Mouse (Mus musculus): Measurements from ENCODE around the gene Tram2.

The Tram2 gene

DNA sequence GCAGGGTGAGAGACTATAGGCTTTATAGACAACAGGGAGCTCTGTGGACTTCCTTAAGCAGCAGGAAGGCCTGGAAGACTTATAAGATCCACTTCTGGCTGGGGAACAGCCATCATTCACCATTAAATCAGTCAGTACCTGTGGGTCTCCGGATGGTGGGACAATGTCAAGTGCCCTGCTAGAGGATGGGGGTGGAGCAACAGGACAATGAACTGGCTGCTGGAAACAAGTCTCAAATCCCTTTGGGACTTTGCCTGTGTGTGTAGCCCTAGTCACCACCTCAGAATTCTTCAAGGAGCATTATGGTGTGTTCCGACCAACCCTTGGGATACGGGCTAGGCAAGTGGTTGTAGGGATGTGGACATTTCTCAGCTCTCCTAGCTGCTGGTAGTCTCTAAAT lies 55.9 kb downstream of the Tram2 start:
- DNase-seq (ENCODE audit: low read depth in 1 of 2, low spot score in 2 of 2): no peak

DNA sequence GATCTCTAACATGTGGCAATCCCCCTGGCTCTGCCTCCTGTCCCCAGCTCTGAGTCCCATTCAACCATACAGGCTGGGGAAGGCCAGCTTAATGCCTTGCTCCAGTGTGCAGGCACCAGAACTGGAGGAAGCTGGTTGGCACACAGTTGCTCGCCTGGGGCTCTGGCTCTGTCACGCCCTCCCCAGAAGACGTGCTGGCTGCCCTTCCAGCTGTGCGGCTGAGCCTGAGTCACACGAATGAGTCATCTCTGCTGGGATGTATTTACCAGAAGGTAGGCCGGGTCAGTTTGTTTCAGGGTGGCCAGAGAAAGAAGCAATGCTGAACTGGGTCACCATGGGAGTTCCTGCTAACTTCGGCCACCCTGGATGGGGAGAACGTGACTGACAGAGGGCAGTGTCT lies 64.6 kb downstream of the Tram2 start:
- DNase-seq (ENCODE audit: low read depth in 1 of 2, low spot score in 2 of 2): peak; percentile 39 to 43

DNA sequence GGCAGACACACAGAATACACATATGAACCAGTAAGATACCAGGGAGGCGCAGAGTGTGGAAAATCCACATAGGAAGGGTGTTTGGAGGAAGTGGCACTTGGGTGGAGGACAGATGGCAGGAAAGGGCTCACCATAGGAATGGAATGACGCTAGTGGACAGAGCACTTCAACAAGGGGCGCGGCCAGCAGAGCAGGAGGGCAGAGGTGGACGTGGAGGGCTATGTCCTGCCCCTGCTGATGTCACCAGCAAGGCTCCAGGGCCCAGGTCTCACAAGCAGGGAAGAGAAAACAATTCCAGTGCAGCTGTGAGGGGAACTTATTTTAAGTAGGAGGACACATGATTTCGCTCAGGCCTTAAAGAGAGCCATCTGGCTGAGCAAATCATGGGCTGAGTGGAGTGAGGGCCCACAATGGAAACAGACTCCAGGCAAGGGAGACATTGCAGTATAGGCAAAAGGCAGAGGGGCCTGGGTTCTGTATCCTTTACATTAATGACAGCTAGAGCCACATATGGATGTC lies 68.7 kb downstream of the Tram2 start:
- no peak for DNase-seq (ENCODE audit: low read depth in 1 of 2, low spot score in 2 of 2)

DNA sequence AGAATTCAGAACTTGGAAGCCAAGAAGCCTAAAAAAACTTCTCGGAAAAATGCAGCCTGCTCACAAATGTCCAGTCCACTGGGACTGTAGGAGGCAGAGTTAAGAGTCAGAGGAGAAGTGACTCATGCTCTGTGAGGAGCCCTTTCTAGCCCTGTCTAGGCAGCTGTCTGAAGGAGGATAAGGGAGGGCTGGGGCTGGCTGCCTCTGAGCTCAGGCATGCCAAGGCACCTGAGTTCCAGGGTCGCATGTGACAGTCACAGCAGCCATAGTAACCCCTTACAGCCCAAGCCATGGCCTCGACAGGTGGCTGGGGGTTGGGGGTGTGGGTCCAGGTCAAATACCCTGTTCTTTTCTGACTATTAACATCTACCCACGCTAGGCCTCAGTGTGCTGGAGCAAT lies 70.1 kb downstream of the Tram2 start:
- no peak for DNase-seq (ENCODE audit: low read depth in 1 of 2, low spot score in 2 of 2)

DNA sequence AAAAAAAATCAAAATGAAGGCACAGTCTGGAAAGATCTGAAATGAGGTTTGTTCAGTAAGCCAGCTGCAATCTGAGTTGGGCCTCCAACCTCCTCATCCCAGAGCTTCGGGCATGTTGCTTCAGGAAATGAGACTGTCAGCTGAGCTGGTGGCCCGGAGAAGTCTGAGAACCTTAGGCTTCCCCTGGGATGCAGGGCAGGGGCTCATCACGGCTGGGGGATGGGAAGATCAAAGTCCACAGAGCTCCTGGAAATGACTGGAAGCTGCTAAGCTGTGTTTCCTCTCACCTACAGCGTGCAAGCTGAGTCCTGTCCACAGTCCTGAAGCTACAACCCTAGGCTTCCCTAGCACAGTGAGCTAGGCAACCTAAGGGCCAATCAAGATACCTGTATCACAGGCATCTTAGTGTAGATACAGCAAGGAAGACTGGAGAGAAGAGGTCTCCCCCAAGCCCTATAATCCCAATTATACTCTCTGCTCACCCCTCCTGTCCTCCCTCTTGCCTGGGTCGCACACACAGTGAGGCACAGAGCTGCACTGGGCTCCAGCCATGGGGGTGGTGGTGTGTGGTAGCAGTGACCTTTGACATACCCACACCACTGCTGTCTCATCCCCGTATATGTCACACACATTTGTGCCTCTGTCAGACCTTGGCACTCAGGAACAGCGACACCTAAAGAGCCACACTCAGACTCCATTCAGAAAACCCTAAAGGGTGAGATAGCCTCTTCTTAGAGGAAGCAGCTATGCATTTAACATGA lies 70.9 kb downstream of the Tram2 start:
- DNase-seq (ENCODE audit: low read depth in 1 of 2, low spot score in 2 of 2): no peak

DNA sequence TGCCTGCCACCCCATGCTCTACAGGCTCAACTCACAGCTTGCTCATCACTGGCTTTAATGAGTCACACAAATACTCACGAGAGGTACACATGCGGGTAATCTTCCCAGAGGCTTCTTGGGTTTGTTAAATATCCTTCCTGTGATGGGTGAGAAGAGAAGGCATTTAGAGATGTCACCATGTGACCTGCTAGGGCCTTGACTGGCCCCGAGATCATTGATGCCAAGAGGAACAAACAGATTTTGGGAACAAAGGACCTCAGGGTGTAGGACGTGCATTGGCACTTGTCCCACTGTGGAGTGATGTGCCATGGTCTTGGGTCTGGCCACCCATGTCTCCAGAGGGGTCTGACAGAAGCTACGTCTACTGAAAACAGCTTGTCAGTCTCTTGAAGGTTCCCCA lies 72.3 kb downstream of the Tram2 start:
- DNase-seq (ENCODE audit: low read depth in 1 of 2, low spot score in 2 of 2): no peak

DNA sequence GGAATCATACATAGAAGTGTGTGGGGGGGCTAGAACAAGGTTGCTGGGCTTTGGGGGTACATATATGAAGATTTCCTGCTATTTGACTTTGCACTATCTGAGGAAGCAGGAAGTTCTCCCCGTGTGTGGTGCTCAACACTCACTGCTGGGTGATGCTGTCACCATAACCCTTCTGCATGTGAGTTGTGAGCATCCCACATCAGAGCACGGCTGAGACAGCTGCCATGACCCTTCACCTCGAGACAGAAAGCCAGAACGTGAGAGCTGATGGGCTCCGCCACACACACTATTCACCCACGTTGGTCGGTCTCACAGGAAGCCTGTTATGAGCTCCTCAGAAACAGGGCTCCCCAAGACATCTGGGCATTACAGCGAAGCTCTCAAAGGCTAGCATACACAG lies 74.4 kb downstream of the Tram2 start:
- no peak for DNase-seq (ENCODE audit: low read depth in 1 of 2, low spot score in 2 of 2)

DNA sequence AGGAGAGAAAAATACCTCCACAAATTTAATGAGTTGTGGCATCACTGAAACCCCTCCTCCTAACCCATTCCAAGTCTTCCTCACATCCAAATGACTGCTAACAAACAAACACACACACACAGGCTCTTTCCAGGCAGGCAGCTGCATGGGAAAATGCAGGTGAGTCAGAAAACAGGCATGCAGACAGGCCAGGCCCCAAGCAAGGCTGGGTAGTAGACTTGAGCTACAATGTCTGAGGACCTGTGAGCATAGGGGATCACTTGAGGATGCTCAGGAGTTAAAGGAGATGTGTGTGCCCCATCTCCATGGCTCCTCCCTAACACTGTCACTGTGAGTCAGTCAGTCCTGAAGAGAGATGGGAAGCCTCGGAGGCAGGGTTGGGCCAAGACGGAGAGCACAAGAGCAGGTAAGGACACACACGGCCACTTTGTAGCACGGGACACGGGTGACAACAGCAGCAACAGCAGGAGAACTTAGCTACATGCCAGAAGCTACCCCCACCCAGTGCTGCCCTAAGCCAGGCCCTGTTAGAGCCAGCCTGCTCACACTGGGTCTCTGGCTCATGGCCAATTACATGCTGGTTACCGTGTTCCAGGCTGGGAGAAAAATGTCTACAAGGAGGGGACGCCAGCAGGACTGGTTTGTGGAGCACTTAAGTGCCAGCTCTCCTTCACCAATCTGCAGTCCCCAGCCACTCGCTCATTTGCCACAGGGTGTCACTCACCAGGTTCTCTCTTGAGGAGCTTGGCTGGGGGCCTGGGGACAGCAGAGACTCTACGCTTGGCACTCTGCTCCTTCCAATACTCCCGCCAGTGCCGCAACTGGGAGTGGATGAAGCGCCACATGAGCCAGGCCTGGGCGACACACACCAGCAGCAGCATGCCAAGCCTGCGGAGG lies 76.5 kb downstream of the Tram2 start:
- no peak for DNase-seq (ENCODE audit: low read depth in 1 of 2, low spot score in 2 of 2)

DNA sequence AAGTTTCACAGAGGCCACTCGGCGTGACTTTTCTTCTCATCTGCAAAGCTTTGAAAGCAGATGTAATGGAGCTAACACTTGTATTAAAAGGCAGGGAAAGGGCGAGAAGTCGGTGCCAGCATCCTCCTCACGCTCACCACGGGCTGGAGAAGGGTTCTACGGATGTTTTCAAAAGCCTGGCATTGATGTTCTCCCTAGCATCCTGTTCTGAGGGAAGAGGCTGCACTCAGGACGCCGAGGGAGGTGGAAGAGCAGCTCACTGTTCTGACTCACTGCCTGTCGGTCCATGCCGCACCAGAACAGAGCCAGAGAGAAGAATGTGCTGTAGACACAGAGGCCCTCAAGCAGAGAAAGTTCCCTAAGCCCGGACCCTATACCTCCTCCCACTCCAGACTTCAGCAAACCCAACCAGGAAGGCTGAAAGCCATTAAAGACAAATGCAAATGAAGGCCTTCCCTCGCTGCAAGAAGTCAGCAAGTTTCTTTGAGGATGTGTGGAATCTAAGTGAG lies 81.1 kb downstream of the Tram2 start:
- no peak for DNase-seq (ENCODE audit: low read depth in 1 of 2, low spot score in 2 of 2)

DNA sequence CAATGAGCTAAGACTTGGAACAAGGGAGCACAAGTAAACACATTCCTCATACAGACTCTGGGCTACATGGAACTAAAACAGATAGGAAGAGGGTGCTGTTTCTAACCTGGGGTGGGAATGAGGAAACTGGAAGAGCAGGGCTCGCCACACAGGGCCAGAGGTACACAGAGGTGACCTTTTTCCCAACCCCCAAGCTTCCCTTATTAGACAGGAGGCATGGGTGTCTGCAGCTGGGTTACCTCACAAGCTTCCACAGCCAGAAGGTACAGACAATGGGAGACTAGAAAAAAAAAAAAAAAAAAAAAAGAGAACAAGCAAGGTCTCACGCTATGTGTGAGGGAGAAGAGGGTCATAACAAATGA lies 81.7 kb downstream of the Tram2 start:
- no peak for DNase-seq (ENCODE audit: low read depth in 1 of 2, low spot score in 2 of 2)

DNA sequence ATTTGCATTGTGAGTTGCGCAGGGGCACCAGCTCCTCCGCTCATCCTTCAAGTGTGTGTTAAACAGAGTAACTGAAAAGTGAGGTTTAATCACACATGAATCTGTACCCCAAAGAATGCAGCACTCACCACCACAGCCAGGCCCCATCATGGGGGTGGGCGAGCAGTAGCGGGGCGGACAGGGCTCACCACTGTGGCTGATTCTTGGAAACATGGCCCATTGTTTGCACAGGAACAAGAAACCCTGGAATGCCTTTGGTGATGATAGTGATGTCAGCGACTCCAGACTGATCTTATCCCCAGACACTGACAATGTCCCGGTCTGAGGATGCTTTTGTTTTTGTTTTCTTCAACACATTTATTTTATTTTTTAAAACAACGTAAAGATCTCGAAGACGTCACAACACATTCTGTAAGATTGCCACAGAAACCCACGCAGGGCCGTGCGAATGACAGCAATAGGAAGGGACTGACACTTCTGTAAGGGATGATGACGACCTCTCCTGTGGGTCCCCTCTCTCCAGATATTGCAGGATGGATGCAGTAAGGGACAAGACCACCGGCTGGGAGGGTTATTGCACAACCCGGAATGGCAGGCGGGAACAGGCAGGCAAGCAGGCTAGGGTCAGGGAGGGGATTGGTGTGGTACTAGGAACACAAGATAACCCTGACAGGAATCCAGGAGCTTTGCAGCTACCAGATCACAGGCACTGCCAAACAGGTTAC lies 82.3 kb downstream of the Tram2 start:
- no peak for DNase-seq (ENCODE audit: low read depth in 1 of 2, low spot score in 2 of 2)

DNA sequence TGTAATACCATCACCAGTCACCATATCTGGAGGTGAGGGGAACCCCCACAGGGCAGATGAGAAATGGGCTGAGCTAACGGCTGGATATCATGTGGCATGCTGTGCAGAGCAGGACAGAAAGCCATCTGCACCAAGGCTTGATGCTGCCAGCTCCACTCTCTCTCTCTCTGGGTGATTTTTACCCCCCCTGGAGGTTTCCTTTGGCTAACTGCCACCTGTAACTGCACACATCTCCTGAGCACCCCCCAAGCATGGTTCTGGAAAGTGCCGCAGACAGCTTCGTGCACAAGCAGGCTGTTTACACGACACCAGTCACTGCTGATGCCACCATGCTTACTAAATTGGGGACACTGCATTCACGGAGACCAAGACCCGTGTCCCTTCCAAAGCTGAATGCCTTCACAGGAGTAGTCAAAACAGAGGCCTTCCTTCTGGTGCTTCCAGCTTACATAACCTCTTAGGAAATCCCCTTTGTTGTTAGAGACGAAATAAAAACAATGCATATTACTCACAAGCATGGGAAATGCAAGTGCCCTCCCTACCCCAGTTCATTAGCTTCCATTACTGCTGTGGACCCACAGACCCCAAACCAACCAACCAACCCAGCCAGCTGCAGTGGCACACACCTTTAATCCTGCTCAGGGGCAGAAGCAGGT lies 83.6 kb downstream of the Tram2 start:
- no peak for DNase-seq (ENCODE audit: low read depth in 1 of 2, low spot score in 2 of 2)

DNA sequence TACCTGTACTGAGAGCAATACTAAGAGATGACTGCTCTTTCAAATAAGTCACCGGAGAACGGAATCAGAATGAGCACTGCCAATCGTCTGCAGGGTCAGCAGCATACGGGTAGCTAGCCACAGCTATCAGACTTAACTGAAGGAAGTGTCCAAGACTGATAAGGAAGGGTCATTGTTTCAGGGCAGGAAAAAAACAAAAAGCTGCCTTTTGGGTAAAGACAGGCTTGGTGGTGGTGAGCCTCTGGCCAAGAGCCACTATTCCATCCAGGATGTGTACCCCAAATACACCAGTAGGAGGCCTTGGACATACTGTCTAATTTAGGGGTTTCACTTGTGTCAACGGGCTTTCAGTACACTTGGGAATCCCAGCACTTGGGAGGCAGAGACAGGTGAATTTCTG lies 84.7 kb downstream of the Tram2 start:
- no peak for DNase-seq (ENCODE audit: low read depth in 1 of 2, low spot score in 2 of 2)

DNA sequence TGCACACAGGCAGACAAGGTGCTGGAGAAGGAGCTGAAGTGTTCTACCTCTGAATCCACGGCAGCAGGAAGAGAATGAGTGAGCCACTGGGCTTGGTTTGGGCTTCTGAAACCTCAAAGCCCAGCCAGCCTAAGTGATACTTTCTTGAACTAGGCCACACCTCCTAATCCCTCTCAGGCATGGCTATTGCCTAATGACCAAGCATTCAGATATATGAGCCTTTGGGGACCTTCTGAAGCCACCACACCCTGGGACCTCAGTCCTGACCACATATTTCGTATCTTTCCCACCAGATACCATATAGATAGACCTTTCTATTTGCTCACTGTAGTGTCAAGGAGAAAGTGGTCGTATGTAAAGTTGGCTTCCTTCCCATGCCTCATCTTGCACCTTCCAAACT lies 85.3 kb downstream of the Tram2 start:
- no peak for DNase-seq (ENCODE audit: low read depth in 1 of 2, low spot score in 2 of 2)

DNA sequence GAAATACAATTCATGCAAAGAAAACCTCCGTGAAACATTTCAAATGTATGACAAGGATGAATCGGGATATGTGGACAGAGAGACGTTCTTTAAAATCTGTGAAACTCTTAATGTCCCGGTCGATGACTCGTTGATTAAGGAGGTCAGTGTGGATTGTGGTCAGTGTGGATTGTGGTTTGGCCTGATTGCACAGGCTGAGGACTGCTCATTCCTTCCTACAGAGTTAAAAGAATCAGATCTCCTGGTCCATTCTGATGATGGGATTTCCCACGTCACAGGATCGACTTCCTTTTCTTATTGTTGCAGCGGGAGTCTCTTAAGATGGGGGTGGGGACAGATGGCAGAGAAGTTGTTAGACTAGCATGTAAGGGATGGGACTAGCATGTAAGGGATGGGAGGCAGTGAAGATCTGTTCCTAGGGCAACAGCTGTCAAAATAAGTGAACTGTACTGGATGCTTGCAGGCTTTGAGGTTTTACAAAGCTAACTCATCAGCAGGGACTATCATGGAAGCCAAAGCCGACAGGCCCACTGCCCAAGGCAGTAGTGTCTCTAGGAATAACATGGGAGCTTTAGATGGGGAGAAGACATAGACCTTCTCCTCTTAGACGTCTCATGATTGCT lies 89.5 kb downstream of the Tram2 start:
- no peak for DNase-seq (ENCODE audit: low read depth in 1 of 2, low spot score in 2 of 2)

DNA sequence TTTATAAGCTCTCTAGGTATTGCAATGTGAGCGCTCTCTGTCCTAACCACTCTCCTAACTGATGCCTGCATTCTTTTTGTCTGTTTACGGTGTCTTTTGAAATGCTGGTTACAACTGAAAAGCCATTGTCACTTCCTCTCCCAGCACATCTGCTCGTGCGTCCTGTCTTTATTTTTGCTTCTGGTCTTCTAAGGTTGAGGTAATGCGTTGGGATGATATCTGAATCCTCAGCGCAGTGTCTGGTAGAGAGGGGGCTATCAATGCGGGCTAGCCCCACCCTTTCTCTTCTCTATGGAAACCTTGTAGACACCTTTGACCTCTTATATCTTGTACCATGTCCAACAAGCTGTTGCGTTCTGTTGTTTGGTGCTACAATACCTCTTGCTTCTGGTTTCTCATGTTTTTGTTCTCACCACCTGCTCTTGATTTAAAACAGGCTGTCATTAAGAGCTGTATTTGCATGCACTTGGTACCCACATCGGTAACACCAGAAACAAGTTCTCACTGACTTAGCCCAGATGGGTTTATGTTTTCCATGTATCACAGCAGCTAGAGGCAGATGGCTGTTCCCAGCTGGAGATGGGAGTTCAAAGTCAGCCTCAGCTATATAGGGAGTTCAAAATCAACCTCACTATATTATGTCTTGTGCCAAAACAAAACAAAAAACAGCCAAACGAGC lies 92.5 kb downstream of the Tram2 start:
- DNase-seq (ENCODE audit: low read depth in 1 of 2, low spot score in 2 of 2): no peak

DNA sequence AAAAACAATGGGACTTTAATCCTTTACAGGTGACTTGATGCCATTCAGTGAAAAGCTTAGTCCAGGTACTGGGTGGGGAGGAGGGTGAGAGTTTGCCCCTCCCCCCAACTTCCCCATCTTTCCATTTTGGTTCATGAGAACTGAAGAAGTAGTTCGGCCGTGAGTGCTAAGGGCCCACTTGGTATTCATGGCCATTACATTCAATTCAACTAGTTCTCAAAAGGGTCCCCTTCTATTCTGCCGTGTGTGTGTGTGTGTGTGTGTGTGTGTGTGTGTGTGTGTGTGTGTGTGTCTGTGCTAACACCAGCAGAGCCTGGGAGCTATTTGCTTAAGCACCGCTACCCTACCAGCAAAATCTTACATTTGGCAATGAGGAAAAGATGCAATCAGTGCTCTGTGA lies 94.4 kb downstream of the Tram2 start:
- DNase-seq (ENCODE audit: low read depth in 1 of 2, low spot score in 2 of 2): no peak

DNA sequence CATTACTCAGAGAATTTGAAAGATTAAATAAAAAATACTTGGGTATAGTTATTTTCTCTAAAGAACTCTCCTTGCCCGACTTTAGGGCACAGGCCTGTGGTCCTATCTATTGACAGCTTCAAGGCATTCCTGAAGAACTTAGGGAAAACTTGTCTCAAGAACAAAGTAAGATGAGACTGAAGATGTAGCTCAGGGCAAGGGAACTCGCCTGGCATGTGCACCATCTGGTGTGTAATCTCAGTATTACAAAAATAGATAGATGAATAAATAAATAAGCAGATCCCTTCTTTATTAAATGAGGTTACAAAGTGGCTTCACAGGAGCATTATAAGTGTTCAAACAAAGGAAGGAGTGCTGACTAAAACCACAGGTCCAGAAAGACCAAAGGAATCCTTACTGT lies 94.9 kb downstream of the Tram2 start:
- DNase-seq (ENCODE audit: low read depth in 1 of 2, low spot score in 2 of 2): no peak

DNA sequence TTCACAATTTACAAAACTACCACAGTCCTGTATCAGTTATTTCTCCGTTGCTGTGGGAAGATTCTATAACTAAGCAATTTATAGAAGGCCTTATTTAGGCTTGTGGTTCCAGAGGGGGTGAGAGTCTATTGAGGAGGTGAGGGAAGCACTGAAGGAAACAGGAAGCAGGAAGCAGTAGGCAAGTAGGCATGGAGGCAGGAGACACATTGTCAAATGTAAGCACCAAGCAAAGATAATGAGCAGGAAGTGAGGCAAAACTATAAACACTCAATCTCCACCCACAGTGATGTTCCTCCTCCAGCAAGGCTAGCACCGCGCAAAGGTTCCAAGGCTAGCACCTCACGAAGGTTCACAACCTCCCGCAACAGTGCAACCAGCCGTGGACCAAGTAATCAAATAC lies 97.3 kb downstream of the Tram2 start:
- no peak for DNase-seq (ENCODE audit: low read depth in 1 of 2, low spot score in 2 of 2)

DNA sequence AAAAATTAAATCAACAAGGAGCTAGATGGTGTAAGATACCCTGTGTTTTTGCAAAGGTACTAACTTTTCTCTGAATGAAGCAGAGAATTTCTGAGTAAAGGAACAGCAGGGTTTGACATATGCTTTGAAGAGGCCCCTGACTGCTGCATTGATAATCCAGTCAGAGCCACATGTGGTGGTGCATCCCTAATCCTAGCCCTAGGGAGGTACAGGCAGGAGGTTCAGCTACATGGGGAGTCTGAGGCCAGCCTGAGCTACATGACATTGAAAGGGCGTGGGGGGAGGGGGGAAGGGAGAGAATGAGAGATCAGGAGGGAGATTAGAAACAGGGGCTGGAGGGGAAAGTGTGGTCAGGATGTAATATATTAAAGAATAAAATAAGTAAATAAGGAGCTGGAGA lies 98.5 kb downstream of the Tram2 start:
- DNase-seq (ENCODE audit: low read depth in 1 of 2, low spot score in 2 of 2): no peak
